ENCODE assay signal across 8 mouse cellular contexts in genomic region chr1:13500456-13500855, GRCm38 (mm10).
DNase-seq lines count a peak whose midpoint lies in the region; ATAC-seq and TF ChIP-seq lines count a peak whose summit lies in the region.

No protein-coding gene starts in this region.

- peak; percentile 87; the same call in 1 of the 2 replicates for ATAC-seq in frontal cortex, adult (ENCODE audit: low TSS enrichment)

- H3K27ac ChIP-seq in layer of hippocampus, adult 2 months = no peak overlapping the region

- DNase-seq in gastrocnemius, adult 18-20 months (ENCODE audit: low spot score) = peak; percentile 29
- DNase-seq in gastrocnemius, adult 8-10 months (ENCODE audit: low spot score in 2 of 2) = no peak
- DNase-seq in B cell, adult 2 months = peak; percentile 54 to 57
- peak; percentile 67 for DNase-seq in adrenal gland, postnatal 25 days
- DNase-seq in layer of hippocampus, adult 2 months (ENCODE audit: low spot score in 2 of 2) = peak; percentile 28 to 37
- peak; percentile 46 to 67 for DNase-seq in lung, postnatal 4 days
- peak; percentile 76 for DNase-seq in testis, postnatal 10 days (ENCODE audit: low spot score)

- peak; percentile 83 for TF ChIP-seq CTCF in layer of hippocampus, adult 2 months (conservative IDR thresholded peaks at IDR 0.05)

- no peak overlapping the region for H3K4me3 ChIP-seq in layer of hippocampus, adult 2 months

Comparison
In these comparisons a context has a peak if more than half of its experiments do, and no peak if none do; other contexts are left out.
1. DNase-seq: peak in gastrocnemius, adult 18-20 months (single experiment), B cell, adult 2 months (2 of 2), adrenal gland, postnatal 25 days (single experiment), layer of hippocampus, adult 2 months (2 of 2), lung, postnatal 4 days (2 of 2) and testis, postnatal 10 days (single experiment); none in gastrocnemius, adult 8-10 months (0 of 2).